Mouse (Mus musculus) midbrain, embryonic 12.5 days (tissue): Measurements from ENCODE around the gene Cadm4. TPM values are rescaled to one million over a fixed set of nuclear protein-coding genes. Genes with fewer than 3 reads are reported as not detected.

Experiments used
- ATAC-seq: fragments of 200-750 bp; cut with Nextera tagmentation; 2 replicates; pipeline ENCODE4 v1.8.0; 2017; ENCODE audit warnings: low read depth, moderate TSS enrichment, moderate library complexity; ENCODE audit not compliant: low FRiP score
- H3K27ac ChIP-seq: fragments of 300-500 bp; sonication (generic); replicated peaks from 2 replicates; pipeline ENCODE4 v1.5.1; 2016; ENCODE audit warnings: mild to moderate bottlenecking
- H3K27me3 ChIP-seq: fragments of 300-500 bp; sonication (generic); 2 replicates; pipeline ENCODE4 v1.6.1; 2016; ENCODE audit warnings: mild to moderate bottlenecking
- H3K36me3 ChIP-seq: fragments of 300-500 bp; sonication (generic); 2 replicates; pipeline ENCODE4 v1.6.1; 2016
- H3K4me1 ChIP-seq: fragments of 300-500 bp; sonication (generic); 2 replicates; pipeline ENCODE4 v1.6.1; 2016
- H3K4me2 ChIP-seq: fragments of 300-500 bp; sonication (generic); replicated peaks from 2 replicates; pipeline ENCODE4 v1.6.1; 2016; ENCODE audit warnings: mild to moderate bottlenecking, moderate library complexity
- H3K4me3 ChIP-seq: fragments of 300-500 bp; sonication (generic); 2 replicates; pipeline ENCODE4 v1.5.1; 2016; ENCODE audit warnings: mild to moderate bottlenecking
- H3K9ac ChIP-seq: fragments of 300-500 bp; sonication (generic); replicated peaks from 2 replicates; pipeline ENCODE4 v1.6.1; 2016; ENCODE audit warnings: mild to moderate bottlenecking, moderate library complexity
- H3K9me3 ChIP-seq: fragments of 300-500 bp; sonication (generic); 2 replicates; pipeline ENCODE4 v1.6.1; 2016; ENCODE audit warnings: mild to moderate bottlenecking
- WGBS: fragments of 180-500 bp; shearing (Covaris S2); methylation state at CpG from one replicate; pipeline ENCODE4 v1.1.7; 2016; 5-methylcytosine and 5-hydroxymethylcytosine counted together
- polyA plus RNA-seq: library from polyadenylated mRNA; unstranded; fragments of >200 nt; fragmentation: Nextera tagmentation; extraction: Ambion mirVana; gene quantifications from 2 replicates; pipeline ENCODE4 v1.2.1, GENCODE M21; 2016

The Cadm4 gene
- polyA plus RNA-seq: 38.8 and 43.6 TPM in 2 replicates

DNA sequence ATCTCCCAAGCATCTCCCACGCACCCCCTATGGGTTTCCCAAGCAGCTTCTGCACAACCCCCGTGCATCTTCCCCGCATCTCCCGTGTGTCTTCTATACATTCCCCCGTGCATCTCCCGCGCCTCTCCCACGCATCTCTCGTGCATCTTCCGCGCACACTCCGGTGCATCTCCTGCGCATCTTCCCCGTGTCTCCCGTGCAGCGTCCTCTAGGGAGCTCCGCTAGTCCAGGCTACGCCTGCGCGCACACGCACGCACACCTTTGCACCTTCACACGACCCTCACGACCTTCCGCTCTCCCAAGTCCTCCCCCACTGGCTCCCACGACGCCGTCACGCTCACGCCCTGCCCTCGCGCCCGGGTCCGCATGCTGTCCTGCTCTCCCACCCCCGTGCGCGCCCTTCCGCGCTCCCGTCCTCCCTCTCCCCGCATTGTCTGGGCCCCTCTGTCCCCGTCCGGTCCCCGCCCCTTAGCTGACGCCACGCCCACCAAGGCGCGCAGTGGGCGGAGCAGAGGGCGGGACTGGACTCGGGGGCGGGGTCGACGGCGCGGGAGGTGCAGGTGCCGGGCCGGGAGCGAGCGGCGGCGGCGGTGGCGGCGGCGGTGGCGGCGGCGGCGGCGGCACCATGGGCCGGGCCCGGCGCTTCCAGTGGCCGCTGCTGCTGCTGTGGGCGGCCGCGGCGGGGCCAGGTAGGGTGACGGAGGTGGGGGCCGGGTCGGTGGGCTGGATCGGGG, at the start of gene Cadm4:
Cadm4 (plus strand) TSS at position 550 of the 734 bp plus-strand sequence.
- H3K9me3 ChIP-seq: no peaks in the 10 kb centered on the region
- peak; percentile 85 for ATAC-seq
- H3K4me2 ChIP-seq: peak within 1 kb of the TSS; percentile 92
- H3K27ac ChIP-seq: peak within 1 kb of the TSS; percentile 79
- peaks cover 36% of the 10 kb centered on the region for H3K27me3 ChIP-seq
- peak within 1 kb of the TSS; percentile 89 for H3K4me3 ChIP-seq
- H3K4me1 ChIP-seq: peaks cover 62% of the 10 kb centered on the region
- WGBS: under 1% methylated on average over 77 of the region's 83 CpGs
- no peaks in the 10 kb centered on the region for H3K36me3 ChIP-seq
- H3K9ac ChIP-seq: peak within 1 kb of the TSS; percentile 95

DNA sequence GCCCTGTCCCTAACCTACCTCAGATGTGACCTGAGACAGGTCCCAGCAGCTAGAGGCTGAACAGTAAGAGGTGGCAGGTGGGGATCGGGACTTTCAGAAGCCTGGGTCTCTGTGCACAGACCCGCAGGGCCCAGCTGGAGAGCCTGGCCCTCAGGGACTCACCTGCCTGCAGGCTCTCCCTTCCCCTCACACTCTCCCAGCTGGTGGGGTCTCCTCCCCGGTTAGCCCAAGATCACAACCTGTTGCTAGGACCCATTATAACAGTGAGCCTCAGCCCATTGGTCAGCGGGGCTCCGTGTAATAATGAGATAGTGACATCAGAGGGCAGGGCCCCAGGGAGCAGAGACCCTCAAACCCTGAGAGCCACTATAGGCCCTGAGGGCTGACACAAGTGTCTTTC, 46.5 kb upstream of the Cadm4 start:
- no peak overlapping the region for H3K27ac ChIP-seq
- H3K4me3 ChIP-seq: no peak overlapping the region
- H3K36me3 ChIP-seq: no peaks in the 10 kb centered on the region
- ATAC-seq: no peak
- H3K9ac ChIP-seq: no peak overlapping the region
- 77% methylated on average over 5 of the region's 5 CpGs for WGBS
- H3K27me3 ChIP-seq: peaks cover 10% of the 10 kb centered on the region; the same call in 1 of the 2 replicates
- H3K4me1 ChIP-seq: no peaks in the 10 kb centered on the region
- H3K4me2 ChIP-seq: no peak overlapping the region
- H3K9me3 ChIP-seq: peaks cover 7% of the 10 kb centered on the region

DNA sequence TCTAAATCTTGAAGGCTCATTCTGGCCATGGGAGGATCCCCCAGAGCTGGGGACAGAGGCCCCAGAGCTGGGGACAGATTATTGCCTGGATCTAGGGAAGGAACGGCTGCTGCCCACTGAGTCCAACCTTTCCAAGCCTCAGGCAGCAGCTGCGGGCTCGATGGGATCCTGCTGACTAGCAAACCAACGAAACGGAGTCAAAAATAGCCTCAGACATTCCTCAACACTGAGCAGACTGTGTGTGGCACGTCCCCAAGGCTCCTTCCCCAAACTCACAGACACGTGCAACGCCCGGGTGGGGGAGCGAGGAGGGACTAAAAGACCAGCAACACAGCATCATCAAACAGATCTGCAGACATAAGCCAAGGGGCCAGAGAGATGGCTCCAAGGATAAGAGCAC, 43.8 kb upstream of the Cadm4 start:
- Histone ChIP-seq H3K4me1 (no peaks in the 10 kb centered on the region), H3K9ac (no peak overlapping the region), H3K9me3 (no peaks in the 10 kb centered on the region), H3K4me3 (no peak overlapping the region), H3K27ac (no peak overlapping the region), H3K4me2 (no peak overlapping the region), H3K36me3 (no peaks in the 10 kb centered on the region), H3K27me3 (0 out of 2 replicates have a peak, but pooled peaks cover 1% of the 10 kb centered on the region)
- WGBS: 78% methylated on average over 10 of the region's 10 CpGs
- ATAC-seq: no peak

- 81% methylated on average over 6 of the region's 6 CpGs for WGBS
- Histone ChIP-seq H3K9me3 (no peaks in the 10 kb centered on the region), H3K9ac (no peak overlapping the region), H3K4me1 (no peaks in the 10 kb centered on the region), H3K27ac (no peak overlapping the region), H3K4me3 (no peak overlapping the region), H3K27me3 (no peaks in the 10 kb centered on the region), H3K4me2 (no peak overlapping the region), H3K36me3 (no peaks in the 10 kb centered on the region)
- no peak for ATAC-seq
Observed at GRCm38 (mm10) chr7:24439191-24439590, 42.6 kb upstream of the Cadm4 start.

GRCm38 (mm10) chr7:24439891-24440290, 41.9 kb upstream of the Cadm4 start:
- H3K9ac ChIP-seq: no peak overlapping the region
- H3K36me3 ChIP-seq: no peaks in the 10 kb centered on the region
- H3K4me3 ChIP-seq: no peak overlapping the region
- WGBS: 83% methylated on average over 7 of the region's 7 CpGs
- H3K4me1 ChIP-seq: no peaks in the 10 kb centered on the region
- no peak overlapping the region for H3K27ac ChIP-seq
- H3K4me2 ChIP-seq: no peak overlapping the region
- ATAC-seq: no peak
- H3K9me3 ChIP-seq: no peaks in the 10 kb centered on the region
- no peaks in the 10 kb centered on the region for H3K27me3 ChIP-seq

- Histone ChIP-seq H3K9me3 (no peaks in the 10 kb centered on the region), H3K4me3 (no peak overlapping the region), H3K36me3 (no peaks in the 10 kb centered on the region), H3K27me3 (no peaks in the 10 kb centered on the region), H3K9ac (no peak overlapping the region), H3K27ac (no peak overlapping the region), H3K4me2 (no peak overlapping the region), H3K4me1 (no peaks in the 10 kb centered on the region)
- 5% methylated on average over 1 of the region's 1 CpGs for WGBS
- ATAC-seq: no peak
Observed at GRCm38 (mm10) chr7:24441785-24442184, 40.0 kb upstream of the Cadm4 start.

GRCm38 (mm10) chr7:24442313-24442712, 39.5 kb upstream of the Cadm4 start:
- H3K4me2 ChIP-seq: no peak overlapping the region
- no peaks in the 10 kb centered on the region for H3K4me1 ChIP-seq
- no peak for ATAC-seq
- no peaks in the 10 kb centered on the region for H3K9me3 ChIP-seq
- H3K27me3 ChIP-seq: no peaks in the 10 kb centered on the region
- 80% methylated on average over 8 of the region's 8 CpGs for WGBS
- H3K9ac ChIP-seq: no peak overlapping the region
- no peaks in the 10 kb centered on the region for H3K36me3 ChIP-seq
- H3K27ac ChIP-seq: no peak overlapping the region
- no peak overlapping the region for H3K4me3 ChIP-seq

- Histone ChIP-seq H3K4me1 (no peaks in the 10 kb centered on the region), H3K9ac (no peak overlapping the region), H3K9me3 (no peaks in the 10 kb centered on the region), H3K27ac (no peak overlapping the region), H3K27me3 (no peaks in the 10 kb centered on the region), H3K36me3 (no peaks in the 10 kb centered on the region), H3K4me3 (no peak overlapping the region), H3K4me2 (no peak overlapping the region)
- WGBS: 89% methylated on average over 9 of the region's 9 CpGs
- no peak for ATAC-seq
Observed at GRCm38 (mm10) chr7:24445266-24445926, 36.4 kb upstream of the Cadm4 start.

- H3K9me3 ChIP-seq: no peaks in the 10 kb centered on the region
- 79% methylated on average over 7 of the region's 7 CpGs for WGBS
- no peaks in the 10 kb centered on the region for H3K27me3 ChIP-seq
- no peak for ATAC-seq
- no peak overlapping the region for H3K4me2 ChIP-seq
- no peak overlapping the region for H3K9ac ChIP-seq
- H3K4me3 ChIP-seq: no peak overlapping the region
- H3K27ac ChIP-seq: no peak overlapping the region
- no peaks in the 10 kb centered on the region for H3K36me3 ChIP-seq
- H3K4me1 ChIP-seq: no peaks in the 10 kb centered on the region
Observed at GRCm38 (mm10) chr7:24446697-24447340, 35.0 kb upstream of the Cadm4 start.

DNA sequence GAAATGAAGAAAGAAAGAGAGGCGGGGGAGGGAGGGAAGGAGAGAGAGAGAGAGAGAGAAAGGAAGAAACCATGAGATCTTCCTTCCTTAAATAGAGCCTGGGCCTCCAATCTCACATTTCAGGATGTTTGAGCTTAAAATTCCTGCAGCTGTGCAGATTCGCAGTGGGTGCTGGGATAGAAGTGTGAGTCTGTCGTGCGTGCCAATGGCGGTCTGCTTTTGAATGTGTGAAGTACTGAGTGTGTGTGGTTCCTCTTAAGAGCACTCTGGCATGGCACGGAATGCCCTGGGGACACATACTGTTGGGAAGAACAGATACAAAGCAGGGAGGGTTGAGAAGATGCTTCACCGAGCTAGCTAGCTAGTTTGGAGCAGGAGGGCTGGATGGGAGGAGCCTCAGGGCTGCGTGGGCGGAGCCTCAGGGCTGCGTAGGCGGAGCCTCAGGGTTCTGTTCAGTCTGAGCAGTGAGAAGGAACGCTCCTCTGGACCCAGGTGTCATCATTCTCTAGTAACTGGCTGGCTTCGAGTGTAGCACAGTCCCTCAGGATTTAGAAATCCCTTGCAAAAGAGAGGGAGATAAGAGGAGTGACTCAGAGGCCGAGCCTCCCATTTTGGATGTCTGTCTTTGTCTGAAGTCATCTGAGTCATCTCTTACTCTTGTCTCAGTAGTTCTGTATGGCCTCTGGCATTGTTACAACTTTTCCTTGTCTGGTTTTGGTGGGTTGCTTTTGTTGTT, 32.9 kb upstream of the Cadm4 start:
- Histone ChIP-seq H3K27ac (no peak overlapping the region), H3K36me3 (no peaks in the 10 kb centered on the region), H3K9ac (no peak overlapping the region), H3K4me1 (no peaks in the 10 kb centered on the region), H3K4me2 (no peak overlapping the region), H3K9me3 (no peaks in the 10 kb centered on the region), H3K4me3 (no peak overlapping the region), H3K27me3 (no peaks in the 10 kb centered on the region)
- ATAC-seq: no peak
- WGBS: 63% methylated on average over 14 of the region's 14 CpGs

DNA sequence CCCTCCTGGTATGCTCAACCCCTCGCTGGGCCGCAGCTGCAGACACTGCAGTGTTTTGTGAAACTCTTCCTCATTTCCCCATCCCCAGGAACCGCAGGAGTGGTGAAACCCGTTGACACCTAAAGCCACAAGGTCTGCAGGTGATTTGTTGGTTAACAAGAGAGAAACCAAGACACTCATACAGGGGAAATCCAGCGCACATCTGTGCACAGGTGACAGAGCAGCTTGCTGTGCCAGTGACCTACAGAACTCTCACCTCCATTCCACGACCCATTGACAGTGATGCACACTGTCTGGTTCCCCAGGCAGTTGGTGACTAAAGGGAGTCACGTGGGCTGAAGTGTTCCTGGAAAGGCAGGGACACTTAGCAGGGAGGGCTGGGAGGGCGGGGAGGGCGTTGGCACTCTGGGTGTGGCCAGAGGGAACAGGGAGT, 31.2 kb upstream of the Cadm4 start:
- no peak overlapping the region for H3K9ac ChIP-seq
- WGBS: 65% methylated on average over 9 of the region's 9 CpGs
- ATAC-seq: no peak

More for the DNA sequence above, 31.2 kb upstream of the Cadm4 start:
- Histone ChIP-seq H3K4me3 (no peak overlapping the region), H3K4me2 (no peak overlapping the region), H3K9me3 (no peaks in the 10 kb centered on the region), H3K27ac (no peak overlapping the region), H3K4me1 (no peaks in the 10 kb centered on the region), H3K36me3 (no peaks in the 10 kb centered on the region), H3K27me3 (no peaks in the 10 kb centered on the region)
